Mouse (Mus musculus): ENCODE measurements around the gene Med23.
A peak's percentile ranks its signal among the peaks of the same experiment; 100 is the strongest.

The Med23 gene

GRCm38 (mm10) chr10:24886008-24886407 lies 16.2 kb downstream of the Med23 start:
- no peak for DNase-seq

DNA sequence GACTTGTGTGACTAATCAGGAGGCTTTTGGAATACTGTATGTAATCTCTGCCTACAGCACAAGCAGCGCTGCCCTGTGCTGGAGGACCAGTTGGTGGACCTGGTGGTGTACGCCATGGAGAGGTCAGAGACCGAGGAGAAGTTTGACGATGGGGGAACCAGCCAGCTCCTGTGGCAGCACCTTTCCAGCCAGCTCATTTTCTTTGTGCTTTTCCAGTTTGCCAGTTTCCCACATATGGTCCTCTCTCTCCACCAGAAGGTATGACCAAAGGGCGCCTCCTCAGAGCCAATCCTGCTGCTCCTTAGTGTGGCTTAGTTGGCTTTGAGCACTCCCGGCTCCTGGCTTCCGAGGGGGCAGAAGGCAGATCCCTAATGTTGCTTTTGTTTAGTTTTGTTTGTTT lies 18.6 kb downstream of the Med23 start:
- DNase-seq, result peak; percentile 22

DNA sequence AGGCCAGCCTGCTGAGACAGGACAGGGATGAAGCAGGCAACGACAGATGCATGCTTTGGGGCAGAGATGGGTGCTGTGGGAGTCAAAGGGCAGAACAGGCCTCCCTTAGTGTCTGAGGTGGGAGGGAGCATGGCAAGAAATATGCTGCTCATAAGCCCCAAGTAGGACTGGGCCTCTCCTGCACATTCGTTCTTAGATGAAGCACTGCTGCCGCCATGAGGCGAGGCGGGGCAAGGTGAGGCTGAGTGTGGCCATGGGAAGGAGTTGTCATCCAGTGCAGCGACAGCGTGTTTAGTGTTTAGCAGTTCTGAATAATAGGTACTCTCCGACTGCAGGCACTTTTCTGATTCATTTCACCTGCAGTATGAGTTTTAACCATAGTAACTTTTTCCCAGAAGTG lies 26.1 kb downstream of the Med23 start:
- DNase-seq, result peak; percentile 81

DNA sequence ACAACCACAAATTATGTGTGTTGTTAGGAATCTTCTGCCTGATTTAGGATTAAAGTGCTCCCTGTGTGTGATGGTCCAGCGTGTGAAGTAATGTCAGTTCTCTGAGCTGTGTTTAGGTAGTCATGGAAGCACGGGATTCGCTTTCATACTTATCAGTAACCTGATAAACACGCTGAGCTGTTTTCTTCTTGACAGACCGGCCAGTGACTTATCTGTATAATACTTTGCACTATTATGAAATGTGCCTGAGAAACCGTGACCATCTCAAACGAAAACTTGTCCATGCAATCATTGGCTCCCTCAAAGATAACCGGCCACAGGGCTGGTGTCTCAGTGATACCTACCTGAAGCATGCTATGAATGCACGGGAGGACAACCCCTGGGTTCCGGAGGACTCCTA lies 35.8 kb downstream of the Med23 start:
- peak; percentile 60 for DNase-seq

DNA sequence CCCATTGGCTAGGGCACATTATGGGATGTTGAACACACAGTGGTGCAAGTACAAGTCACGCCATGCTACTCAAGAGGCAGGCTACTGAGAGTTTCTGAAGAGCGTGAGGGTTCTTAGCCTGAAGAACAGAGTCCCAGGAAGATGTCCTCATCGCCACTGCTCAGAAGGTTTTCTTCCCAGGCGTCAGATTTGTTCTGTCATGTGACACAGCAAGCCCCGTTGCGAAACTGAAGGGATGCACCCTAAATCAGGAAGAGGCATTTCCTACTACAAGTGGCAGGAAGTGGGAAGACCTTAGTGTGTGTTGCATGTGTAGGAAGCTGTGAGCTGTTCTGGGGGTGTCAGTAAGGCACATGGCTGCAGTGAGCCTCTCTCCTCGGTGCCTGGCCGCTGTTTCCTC lies 41.4 kb downstream of the Med23 start:
- peak; percentile 93 for DNase-seq

DNA sequence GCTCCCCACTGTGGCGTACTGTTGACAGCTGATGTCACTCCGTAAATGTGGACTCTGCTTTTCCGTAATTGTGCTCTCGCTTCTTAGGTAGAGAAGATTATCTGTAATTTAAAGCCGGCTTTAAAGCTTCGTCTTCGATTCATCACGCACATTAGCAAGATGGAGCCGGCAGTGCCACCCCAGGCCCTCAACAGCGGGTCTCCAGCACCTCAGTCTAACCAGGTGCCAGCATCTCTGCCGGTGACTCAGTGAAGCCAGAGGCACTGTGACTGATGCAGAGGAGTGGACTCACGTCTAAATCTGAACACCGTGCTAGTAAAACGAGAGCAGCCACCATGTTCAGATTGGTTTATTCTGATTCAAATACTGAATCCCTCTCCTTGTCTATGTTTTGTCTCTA lies 42.8 kb downstream of the Med23 start:
- peak; percentile 79 for DNase-seq

- peak; percentile 61 for DNase-seq
Measured at GRCm38 (mm10) chr10:24915486-24915885, 45.7 kb downstream of the Med23 start.

GRCm38 (mm10) chr10:24922977-24923376 lies 53.2 kb downstream of the Med23 start:
- peak; percentile 80 for DNase-seq

- DNase-seq, result peak; percentile 55
Measured at GRCm38 (mm10) chr10:24924296-24924695, 54.5 kb downstream of the Med23 start.

DNA sequence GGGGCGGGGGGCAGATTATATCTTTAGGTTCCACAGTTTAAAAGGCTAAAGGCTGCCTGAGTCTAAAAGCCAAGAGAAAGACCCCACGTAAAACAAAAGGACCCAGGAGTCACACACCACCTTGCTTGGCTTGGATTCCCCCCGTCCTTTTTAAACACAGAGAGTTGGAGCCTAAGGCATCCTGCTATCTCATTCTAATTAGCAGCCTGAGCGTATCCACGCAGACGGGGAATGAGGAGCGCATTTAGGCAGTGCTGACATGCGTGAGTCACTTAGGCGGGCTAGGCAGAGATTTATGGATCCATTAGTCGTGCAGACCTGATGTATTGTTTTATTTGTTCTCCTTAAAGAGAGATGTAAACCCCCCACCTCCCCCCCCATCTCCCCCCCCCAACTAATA lies 56.6 kb downstream of the Med23 start:
- peak; percentile 28 for DNase-seq

GRCm38 (mm10) chr10:24926962-24927720 lies 57.4 kb downstream of the Med23 start, which contains the start of gene Arg1:
Gene Arg1 (minus strand): TSS chr10:24927484.
- peak; percentile 86 for DNase-seq

- peak; percentile 92 for DNase-seq
Measured at GRCm38 (mm10) chr10:24928072-24928471, 58.3 kb downstream of the Med23 start.

- DNase-seq, result peak; percentile 81
Measured at GRCm38 (mm10) chr10:24930143-24930542, 60.4 kb downstream of the Med23 start.

DNA sequence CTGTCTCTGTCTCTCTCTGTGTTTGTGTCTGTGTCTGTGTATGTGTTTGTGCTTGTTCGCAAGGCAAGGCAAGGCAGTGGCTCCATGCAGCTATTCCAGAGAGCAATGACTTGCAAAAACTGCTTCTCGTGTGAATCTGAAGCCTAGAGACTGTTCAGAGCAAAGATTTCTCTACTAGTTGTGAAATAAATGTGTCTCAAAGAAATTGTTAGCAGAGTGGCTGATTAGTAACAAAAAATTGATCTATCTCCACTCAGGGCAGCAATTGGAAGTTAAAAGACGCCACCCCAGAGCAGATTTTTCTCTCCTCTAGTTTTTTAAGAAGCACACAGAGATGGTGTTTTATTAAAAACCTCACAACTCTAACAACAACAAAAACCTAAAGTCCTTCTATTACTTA lies 78.1 kb downstream of the Med23 start:
- no peak for DNase-seq

GRCm38 (mm10) chr10:24948278-24948677 lies 78.5 kb downstream of the Med23 start:
- no peak for DNase-seq

DNA sequence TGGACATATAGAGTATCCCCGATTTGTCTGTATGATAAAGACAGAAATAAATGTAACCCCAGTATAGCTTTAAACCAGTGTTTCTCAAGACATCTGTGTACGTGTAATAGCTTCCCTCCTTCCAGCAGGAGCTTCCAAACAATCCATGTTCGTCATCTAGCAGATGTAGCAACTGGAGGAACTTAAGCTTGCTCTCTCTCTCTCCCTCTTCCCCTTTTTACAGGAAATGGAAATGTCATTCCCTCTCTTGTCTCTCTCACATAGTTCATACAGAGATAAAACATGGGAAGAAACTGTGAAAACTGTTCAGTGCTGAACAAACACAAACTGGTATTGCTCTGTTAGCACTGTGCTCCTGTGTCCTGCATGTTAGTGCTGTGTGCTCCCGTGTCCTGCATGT lies 80.4 kb downstream of the Med23 start:
- DNase-seq, result no peak

DNA sequence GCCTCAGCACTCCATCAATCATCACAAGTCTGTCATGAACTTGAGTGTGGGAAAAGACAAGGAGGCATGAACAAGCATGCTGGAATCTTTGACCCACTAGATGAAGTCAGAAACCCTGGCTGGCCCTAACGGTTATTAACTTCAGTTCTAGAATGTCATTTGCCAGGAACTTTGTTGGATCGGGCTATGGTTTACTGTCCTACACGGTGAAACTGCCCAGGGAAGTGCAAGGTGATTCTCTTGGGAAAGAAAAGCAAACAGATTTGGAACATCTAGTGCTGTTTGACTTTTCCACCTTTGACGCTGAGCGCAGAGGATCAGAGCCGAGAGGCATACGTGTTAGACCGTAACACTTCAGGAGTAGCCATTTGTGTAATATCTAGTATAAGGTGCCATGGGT lies 81.8 kb downstream of the Med23 start:
- no peak for DNase-seq

GRCm38 (mm10) chr10:24952549-24952948 lies 82.8 kb downstream of the Med23 start:
- no peak for DNase-seq

- DNase-seq, result no peak
Measured at GRCm38 (mm10) chr10:24953876-24954275, 84.1 kb downstream of the Med23 start.

GRCm38 (mm10) chr10:24958280-24959042 lies 88.7 kb downstream of the Med23 start:
- no peak for DNase-seq

DNA sequence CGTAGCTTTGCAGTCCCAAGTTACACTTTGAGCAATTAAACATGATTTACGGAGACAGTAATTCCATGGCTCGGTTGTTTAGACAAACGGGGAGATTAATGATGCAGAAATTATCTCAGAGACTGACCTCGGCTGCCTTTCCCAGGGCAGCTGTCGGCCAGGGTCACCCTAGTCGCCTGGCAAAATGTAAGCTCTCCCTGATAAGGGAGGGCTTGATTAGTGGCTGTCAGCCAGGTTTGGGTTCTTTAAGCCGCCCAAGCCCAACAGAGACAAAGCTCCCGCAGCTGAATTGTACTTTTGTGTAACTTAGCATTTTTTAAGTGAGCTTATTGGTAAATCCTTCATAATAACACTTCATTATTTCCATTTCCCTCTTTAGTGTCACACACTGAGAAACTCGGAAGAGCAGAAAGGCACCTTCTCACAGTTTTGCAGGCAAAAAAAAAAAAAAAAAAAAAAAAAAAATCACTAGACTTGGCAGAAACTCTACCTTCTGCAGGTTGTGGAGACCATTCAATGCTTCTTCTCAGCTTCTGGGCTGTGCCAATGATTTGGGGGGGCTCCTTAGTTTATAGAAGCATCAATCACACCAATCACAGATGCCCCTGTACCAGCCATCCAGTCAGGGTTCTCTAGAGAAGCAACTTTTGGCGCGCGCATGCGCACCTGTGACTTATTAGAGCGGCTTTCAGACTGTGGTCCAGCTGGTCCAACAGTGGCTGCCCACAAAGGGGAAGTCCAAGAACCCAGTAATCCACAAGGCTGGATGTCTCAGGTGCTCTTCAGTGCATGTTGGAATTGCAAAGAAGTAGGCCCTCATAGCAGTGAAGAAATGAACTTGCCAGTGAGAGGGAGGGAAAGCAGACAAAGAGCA lies 89.5 kb downstream of the Med23 start:
- no peak for DNase-seq

DNA sequence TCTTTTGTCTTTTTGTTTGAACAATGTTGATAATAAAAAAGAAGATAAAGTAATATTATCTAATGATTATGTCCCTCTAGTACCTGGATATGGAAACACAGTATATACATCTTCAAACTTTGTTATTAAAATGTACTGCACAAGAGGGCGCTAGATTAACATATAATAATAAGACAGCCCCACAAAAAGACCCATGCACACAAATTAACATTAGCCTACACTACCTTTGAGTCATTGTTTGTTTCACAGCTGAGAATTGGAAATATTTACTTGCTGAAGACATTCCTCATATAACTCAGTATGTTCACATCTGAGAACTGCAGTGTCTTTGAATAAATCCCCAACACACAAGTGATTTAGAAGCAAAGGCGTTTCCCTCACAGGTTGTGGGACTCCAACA lies 91.3 kb downstream of the Med23 start:
- DNase-seq, result no peak

DNA sequence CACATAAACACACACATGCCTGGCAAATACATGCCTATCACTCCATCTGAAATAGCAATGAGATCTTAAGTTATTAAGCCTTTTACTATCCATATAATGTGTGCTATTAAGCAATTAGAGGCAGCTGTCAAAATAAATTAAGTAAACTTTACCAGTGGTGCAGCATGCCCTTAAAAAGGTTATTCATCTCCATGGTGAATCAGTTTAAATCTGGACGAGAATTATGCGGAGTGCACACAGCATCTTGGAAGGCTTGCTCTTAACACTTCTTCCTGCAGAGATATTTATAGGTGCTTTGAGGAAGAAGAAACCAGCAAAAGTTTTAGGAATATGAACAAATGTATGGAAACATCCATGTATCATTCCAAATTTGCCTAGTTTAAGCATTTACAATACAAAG lies 92.1 kb downstream of the Med23 start:
- DNase-seq, result no peak

Data from heart, adult 11 months (tissue).